Mouse (Mus musculus) testis, adult 2 months (tissue): Measurements from ENCODE around the gene Cul4a.

Source experiments
- CTCF ChIP-seq: fragments of 200-500 bp; IDR thresholded peaks from 2 replicates; pipeline ENCODE4 v1.5.1; 2012; ENCODE audit warnings: low read depth, mild to moderate bottlenecking, inconsistent platforms, low read length, moderate library complexity; ENCODE audit not compliant: control insufficient read depth, insufficient read depth, insufficient replicate concordance
- POLR2A ChIP-seq: fragments of 200-500 bp; IDR thresholded peaks from 2 replicates; pipeline ENCODE4 v1.6.1; 2012; ENCODE audit warnings: low read depth, mild to moderate bottlenecking, inconsistent platforms, low read length, moderate library complexity; ENCODE audit not compliant: control insufficient read depth

DNA sequence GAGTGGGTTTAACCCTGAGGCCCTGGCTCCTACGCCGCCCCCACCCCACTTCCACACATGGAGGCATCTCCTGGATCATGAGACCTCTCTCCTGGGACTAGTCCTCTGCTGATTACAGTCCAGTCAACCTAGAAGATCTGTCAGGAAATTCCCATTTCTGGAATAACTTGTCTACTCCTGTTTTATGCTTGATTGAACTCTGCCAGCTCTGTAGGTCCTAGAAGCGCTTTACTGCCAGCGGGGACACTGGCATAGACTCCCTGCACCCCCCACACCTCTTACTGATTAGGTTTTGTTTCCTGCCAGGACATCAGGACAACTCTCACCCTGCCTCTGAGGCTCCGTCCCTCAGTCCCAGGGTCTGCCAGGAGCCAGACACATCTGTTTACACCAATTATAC is 92.1 kb downstream of the Cul4a start:
- TF ChIP-seq POLR2A (no peak), CTCF (no peak)
